Mouse (Mus musculus) gonadal fat pad, adult 2 months (tissue): ENCODE measurements around the gene Crispld2. TPM values are rescaled to one million over a fixed set of nuclear protein-coding genes. Genes with fewer than 3 reads are reported as not detected.

Experiments used
- DNase-seq: peaks from one replicate; pipeline ENCODE4 v3.0.0-alpha.2; 2012; ENCODE audit warnings: low read depth
- polyA plus RNA-seq: library from polyadenylated mRNA; depleted of rRNA; stranded (reverse); fragments of >200 nt; gene quantifications from 2 replicates; pipeline ENCODE4 v1.2.3, GENCODE M21; 2012

Crispld2 gene
- polyA plus RNA-seq, 1 experiment, result 36.5 TPM

DNA sequence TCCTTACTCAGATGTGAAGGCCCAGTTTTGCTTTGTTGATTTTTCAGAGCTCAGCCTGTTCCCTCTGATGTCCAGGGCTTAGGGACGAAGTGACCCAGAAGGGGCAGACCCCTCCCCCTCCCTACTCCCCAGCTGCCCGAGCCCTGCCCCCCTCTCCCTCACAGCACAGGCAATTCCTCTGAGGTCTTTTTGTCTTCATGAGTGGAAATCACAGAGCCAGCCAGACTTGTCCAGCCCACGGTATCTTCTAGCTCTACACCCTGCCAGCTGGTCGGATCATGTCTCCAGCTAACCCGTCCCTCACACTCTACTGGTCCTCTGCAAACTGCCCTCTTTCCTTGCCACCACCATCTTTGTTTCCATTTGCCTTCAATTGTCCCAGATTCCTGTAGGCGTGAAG is 42.2 kb downstream of the Crispld2 start:
- DNase-seq, result no peak

DNA sequence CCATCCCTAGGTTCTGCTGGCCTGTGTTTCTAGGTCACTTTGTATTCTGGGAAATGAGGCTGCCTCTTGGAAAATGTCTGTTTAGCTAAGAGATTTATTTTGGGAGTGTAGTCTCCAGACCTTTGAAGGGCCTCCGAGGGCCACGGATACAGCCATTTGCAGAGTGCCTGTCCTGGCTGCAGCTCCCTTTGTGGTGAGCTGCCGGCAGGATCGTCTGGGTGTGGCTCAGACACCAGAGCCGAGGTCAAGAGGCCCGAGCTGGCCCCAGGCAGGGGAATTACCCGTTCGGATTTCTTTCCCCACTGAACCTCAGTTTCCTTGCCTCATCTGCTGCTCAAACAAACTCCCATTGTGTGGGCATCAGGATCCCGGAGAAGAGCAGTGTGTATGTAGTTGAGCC is 43.9 kb downstream of the Crispld2 start:
- no peak for DNase-seq

DNA sequence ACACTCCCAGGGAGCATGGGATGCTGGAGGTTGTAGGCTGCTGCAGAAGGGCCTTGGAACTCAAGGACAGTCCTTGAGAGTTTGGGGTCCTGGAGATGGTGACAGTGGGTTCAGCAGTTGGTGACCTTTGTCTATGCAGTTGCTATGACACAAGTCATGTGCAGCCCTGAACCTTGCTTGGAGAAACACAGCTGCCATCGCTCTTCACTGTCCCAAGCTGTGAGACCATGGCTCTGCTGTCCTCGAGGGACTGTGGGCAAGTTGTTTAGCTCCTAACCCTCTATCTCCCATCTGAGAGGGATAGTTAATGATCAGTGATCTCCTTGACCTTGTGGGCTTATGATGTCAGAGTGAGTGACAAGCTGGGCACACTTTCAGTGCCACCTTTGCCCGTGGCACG is 44.3 kb downstream of the Crispld2 start:
- DNase-seq, result no peak

DNA sequence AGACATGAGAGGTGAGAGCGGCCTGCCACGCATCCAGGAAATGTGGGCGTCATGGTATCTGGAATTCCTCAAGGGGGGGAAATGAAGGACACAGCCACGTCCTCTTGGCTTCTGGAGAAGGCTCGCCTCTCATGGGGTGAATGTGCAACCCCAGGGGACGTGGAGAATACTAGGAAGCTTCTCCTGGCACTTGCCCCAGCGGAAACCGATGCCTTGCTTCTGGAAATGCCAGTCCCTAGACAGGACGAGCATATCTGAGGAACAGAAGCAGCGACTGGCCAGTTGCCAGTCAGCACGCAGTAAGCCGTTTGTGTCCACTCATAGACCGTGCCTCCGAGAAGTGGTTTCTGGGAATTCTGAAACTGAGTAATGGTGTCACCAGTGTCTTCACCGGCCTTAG is 45.0 kb downstream of the Crispld2 start:
- no peak for DNase-seq

DNA sequence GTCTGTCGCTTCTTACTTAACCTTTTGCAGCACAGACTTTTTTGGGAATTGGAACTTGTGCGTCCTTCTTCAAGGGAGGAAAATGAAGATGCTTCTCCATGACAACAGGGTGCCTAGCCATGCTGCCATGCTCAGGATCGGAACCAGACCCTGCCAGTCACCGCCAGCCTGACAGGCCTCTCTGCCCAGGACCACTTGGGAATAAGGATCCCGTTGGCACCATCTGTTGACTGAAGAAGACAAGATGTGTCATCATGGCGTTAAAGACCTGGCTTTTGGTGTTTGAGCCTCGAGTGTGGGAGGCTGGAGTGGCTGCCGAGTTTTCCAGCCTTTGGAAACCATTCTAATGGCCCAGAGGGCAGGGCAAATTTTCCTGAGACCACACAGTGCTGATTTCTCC is 45.4 kb downstream of the Crispld2 start:
- DNase-seq, result no peak

DNA sequence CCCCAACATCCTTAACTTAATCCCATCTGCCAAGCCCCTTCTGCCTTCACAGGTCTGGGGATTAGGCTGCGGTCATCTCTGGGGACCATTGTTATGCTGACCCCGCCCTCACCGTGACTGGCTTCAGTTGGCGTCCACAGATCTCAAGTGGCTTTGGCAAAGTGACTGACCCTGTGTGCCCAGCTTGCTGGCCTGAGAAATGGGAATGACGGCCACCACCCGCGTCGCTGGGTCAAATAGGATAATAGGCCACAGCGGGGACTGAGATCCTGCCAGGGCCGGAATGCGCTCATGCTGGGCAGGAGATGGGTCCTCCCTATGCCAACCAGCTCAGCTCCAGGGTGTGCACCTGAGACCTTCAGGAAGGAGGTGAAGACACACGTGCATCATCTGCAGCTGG is 46.5 kb downstream of the Crispld2 start:
- no peak for DNase-seq

DNA sequence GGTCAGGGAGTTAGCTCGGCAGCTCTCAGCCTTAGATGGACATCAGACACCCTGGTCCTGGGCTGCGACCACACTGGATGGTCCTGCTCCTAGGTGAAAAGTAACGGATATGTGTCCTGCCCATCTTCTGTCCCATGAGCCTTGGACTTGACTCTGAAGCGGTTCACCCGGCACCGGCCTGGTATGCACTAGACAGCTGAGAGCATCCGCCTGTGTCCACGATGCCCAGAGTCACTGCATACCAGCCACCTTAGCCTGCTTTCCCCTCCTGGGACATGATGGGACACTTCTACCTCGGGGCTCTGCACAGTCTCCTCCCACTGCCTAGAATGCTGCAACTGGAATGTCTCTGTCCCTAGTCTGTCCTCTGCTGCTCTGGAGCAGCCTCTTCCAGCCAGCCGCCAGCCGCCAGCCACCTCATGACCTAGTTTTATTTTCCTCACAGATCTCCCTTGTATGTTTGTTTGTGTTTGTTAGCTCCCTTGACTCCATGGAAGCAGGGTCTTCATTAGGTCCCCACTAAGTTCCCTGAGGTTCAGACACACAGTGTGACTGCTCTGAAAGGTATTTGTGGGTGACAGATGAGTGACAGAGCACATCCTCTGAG is 47.2 kb downstream of the Crispld2 start:
- DNase-seq, result no peak

DNA sequence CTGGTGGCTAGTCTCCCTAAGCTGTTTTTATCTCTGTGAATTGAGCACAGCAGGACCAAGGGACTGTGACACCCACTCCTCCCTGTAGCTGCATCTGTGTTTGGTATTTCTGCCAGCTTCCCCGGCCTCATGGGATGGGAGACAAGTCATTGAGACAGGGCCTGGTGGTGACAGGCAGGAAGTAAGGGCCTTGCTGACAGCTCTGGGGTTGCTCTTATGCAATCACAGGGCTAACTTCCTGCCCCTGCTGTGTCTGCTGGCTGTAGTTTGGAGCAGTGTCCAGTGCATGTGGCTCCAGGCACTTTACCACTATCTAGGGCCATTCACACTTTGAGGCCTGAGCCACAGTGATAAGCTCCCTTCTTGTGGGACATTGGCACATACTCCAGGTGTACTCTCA is 48.6 kb downstream of the Crispld2 start:
- no peak for DNase-seq

DNA sequence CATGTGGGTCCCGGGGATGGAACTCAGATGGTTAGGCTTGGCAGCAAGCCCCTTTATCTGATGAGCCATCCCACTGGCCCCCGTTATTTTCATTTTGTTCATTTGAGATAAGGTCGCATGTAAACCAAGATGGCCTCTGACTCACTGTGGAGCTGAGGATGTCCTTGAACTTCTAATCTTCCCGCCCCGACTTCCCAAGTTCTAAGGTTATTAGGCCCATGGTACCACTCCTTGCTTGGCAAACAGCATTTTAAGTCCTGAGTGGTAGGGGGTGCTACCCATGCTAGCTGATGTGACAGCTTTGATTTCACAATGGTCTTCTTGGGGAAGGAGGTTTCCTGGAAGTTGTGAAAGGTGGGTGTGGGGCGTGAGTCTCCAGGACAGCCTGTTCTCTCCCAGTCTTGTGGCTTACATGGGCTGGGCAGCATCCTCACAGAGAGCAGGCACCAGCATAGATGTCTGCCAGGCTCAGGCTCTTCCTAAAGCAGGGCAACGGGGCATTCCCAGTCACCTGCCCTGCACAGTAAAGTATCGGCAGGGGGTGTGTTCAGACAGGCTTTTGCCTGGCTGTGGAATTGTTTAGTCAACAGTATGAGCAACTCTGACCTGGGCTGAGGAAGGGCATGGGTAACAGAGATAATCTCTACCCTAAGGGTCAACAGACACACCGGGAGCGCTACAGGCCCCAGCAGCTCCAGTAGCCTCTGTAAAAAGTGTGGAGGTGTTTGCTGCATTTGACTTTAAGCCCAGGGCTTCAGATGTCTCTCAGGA is 50.5 kb downstream of the Crispld2 start:
- no peak for DNase-seq

DNA sequence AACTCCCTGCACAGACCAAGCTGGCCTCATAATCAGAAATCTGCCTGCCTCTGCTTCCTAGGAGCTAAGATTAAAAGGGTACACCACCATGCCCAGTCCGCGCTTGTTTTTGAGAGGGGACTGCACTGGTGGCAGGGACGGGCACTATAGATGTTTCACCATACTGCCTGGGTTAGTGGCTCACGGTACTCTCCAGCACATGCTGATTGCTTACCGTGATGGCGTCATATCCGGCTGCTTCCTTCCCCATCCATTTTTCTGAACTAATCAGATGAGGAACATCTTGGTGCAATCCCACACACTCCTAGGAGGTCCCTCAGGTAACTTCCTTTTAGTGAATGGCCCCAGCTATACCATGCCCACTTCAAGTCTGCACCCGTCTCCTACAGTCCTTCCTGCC is 52.7 kb downstream of the Crispld2 start:
- DNase-seq, result no peak

DNA sequence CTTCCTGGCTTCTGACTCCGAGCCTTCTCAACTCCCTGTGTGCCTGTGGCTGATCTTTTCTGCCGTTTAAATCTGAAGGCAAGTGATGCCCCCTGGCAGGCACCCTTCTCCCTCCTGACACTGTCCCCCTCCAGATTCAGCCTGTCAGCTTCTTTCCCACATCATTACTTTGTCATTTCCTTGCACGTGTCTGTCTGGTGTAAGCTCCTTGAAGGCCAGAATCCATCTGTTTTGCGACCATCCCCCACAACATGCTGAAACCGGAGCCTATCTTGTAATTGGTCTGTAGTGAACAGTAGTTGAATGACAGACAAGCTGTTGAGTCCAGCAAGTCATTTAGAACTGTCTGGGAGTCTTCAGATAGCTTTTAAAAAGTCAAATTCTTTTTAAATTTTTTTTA is 53.2 kb downstream of the Crispld2 start:
- DNase-seq, result no peak

DNA sequence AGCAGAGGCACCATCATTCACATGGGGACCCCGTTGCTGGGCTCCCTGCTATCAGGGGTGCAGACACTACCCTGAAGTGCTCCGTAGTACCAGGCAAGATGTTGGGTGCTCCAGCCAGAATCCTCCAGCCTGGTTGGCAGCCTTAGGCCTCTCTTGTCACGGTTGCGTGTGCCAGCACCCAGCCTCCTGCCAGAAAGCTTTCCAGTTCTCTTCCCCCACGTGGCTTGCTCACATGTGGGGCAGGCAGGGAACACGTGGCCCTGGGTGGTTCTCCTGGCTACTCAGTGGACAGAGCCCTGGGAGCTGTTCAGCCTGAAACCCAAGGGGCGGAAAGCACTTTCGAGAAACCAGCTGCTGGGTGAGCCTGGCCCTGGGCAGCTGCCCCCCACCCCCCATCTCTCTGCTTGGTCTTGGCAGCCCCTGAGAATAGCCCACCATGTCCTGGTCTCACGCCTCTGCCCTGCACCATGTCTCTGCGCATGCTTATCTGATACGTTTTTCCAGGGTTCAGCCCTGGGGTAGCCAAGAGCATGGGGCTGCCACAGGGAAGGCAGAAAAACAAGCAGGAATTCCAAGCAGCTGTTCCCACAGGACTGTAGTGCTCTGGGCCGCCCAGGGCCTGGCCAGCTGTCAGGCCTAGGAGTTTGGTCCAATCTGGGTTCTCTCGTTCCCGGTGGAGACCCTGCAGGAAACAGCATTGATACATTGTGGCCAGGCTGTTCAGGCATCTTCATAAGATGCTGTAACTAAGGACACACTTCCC is 54.2 kb downstream of the Crispld2 start:
- DNase-seq, result no peak

DNA sequence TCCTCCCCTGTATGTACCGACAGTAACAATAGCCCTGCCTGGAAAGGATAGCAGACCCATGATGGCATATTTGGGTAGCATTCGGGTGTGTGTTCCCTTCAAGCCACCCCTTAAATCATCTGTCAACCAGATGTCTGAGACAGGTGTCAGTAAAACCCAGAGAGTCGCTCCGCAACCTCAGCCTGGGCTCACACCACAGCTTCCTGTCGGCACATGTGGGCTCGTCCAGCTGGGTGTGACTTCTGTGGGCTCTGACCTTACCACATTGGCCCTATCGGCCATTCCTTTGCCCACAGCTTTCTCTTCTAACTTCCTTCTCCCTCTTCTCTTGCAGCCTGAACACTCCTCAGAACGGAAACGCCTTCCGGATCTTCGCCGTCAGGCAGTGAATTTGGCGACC is 57.7 kb downstream of the Crispld2 start:
- no peak for DNase-seq

DNA sequence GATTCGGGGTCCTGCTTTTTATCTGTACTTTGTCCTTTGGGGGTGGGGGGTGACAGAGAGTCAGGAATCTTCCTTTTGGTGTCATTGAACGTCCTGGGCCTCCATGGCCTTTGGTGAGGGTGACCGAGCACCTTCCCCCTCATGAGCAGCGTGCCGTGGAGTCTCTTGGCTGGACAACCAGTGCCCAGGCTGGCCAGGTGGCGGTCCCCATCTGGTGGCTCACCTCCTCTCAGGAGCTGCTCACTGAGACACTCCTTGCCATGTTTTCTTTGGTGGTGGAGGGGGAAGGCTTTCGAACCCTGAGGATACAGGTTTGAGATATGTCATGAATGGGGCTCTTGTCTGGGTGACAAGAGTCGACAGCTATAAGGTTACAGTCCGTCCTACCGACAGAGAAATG is 58.1 kb downstream of the Crispld2 start:
- DNase-seq, result no peak

DNA sequence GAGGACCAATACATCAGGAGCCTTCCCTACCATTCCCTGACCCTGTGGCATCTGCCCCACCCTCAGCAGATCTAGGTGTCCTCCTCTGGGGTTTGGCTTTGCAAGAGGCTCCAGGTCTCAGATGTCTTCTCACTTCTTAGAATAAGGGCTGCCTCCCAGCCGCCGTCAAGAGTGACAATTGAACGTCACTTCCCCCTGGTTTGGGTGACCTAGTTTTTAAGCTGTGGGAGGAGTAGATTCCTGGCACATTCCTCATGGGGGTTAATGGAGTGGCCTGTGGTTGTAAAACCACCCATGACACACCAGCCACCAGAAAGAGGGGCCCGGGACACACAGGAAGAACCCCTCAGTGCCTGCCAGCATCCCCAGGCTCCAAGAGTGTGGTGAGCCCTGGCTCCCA is 58.8 kb downstream of the Crispld2 start:
- no peak for DNase-seq

DNA sequence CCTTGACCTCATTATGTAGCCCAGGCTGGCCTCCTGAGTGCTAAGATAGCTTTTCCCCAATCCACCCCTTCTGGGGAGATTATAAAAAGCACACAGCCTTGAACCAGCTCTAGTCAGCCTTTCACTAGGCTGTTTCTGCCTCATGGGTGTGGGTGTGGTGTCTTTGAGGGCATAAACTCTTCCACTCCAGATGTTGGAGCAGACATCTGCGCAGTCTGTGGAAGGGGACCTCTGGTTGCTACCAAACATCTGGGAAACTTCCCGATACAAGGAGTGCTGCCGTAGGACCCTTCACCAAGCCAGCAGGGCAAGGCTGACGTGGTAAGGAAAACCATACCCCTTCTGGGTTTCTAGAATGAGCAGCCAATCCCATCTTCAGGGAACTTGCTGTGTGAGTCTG is 59.7 kb downstream of the Crispld2 start:
- no peak for DNase-seq

DNA sequence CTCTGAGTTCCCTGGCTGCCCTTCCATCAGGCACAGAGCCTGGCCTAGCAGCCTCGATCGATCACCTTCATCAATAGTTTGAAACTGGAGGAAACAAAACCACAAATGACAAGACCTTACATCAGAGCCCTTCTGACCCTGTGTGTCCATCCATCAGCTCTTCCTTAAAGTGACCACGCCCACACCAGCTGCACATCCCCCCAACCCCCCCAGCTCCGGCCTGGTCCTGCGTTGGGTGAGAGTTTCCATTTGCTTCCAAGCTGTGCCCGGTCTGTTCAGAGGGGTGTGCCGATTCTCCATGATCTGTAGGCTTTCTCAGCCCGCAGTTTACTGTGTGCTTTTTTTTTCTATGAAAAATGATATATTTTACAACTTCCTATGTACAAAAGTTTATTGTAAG is 60.1 kb downstream of the Crispld2 start:
- DNase-seq, result no peak

DNA sequence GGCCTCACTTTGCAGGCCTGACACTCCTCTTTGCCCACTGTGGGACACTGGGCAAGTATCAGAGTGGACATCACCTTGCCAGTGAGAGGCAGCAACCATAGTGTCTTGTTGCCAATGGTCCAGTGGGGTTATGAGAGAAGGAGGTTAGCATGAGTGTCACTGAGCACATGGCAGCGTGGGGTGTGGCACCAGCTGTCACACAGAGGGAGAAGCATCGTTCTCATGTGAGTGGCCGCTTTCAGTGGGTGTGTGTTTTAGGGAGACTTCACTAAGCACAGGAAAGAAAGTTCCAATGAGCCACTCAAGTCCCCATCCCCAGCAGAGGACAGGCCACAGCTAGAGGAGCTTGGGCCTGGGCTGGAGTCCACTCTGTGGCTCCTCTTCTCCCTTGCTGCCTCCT is 62.6 kb downstream of the Crispld2 start:
- DNase-seq, result no peak

DNA sequence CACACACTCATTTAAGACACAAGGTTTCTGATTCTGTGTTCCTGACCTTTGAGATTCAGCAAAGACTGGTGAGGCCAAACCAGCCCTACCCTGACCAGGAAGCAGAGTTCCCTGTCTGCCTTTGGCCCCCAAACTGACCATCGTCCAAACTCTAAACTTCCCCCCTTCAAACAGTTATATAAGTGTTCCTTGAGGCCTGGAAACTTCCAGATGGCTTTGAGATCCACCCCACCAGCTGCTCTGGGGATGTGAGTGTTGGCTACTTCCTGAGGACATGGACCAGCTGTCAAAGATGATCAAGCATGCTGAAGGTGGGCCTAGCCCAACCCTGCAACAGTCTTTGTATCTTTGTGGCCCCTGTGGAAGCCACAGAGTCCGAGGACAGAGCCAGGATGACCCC is 64.8 kb downstream of the Crispld2 start:
- no peak for DNase-seq

DNA sequence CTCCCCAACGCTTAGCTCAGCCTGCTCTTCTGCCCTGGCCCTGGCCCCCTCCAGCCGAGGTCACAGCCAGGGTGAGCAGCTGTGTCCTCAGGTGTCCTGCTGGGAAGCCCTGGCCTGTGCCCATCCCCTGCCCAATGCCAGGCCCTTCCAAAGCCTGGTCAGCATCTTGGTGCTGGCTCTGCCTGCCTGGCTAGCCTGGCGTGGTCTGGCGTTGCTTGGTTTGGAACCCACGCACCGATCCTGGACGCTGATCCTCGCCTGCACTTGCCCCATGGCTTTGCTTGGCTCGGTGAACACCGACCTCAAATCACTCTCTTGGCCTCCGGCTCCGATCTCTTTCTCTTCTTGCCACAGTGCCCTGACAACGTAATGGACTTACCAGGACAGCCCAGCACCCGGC is 70.5 kb downstream of the Crispld2 start:
- no peak for DNase-seq

DNA sequence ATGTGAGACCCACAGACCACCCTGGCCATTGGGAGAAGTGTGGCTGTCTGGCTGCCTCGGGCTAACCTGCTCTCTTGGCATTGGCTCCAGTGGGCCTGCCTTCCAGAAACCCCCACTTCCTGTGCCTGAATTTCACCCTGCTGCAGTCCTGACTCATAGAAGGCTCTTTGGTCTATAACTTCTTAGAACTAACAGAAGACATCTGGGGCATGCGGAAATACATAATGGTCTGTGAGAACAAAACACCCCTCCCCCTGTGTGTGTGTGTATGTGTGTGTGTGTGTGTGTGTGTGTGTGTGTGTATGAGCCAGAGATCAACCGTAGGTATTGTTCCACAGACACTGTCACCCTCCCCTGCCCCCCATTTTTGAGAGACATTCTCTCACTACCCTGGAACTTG is 71.1 kb downstream of the Crispld2 start:
- no peak for DNase-seq

DNA sequence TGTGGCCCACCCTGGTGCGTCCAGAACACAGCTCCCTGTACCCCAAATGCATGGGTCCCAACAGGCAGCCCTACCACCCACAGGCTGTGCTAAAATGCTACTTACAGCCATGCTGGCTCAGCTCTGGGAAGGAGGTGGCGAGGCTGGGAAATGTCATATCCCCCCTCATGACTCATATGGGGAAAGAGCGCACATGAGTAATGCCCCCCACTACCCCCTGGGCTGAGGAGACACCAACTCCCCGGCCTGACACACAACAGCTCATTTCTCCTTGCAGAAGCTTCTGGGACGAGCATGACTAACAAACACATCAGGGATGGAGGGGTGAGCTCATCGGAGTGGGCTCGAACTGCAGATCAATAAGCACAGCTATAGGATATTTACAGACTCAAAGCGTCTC is 73.4 kb downstream of the Crispld2 start:
- no peak for DNase-seq

DNA sequence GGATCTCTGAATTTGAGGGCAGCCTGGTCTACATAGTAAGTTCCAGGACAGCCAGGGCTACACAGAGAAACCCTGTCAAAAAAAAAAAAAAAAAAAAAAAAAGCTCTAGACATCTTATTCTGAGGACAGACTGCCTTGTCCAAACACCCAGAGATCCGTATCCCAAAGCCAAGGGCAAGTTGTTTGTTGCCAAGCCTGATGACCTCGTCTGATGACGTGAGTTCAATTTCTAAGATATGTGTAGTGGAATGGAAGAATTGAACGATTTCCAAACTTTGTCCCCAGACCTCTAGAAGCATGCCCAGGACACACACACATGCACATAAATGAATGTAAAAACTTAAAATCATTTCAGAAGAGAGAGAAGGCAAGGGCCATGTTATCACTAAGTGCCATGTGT is 74.0 kb downstream of the Crispld2 start:
- DNase-seq, result no peak
